Mouse (Mus musculus): ENCODE measurements around the gene Pax7. TPM values are rescaled to one million over a fixed set of nuclear protein-coding genes. Genes with fewer than 3 reads are reported as not detected.

Pax7 gene
- polyA plus RNA-seq, 1 experiment, result not detected

GRCm38 (mm10) chr4:139810762-139811438 is 22.4 kb downstream of the Pax7 start:
- 12% methylated on average over 22 of the region's 22 CpGs for WGBS
- Histone ChIP-seq H3K27me3 (ENCODE audit: control insufficient read depth, insufficient read depth, low read length) (peaks cover 13% of the 10 kb centered on the region; the same call in 1 of the 2 replicates), H3K4me3 (ENCODE audit: low read depth, low read length) (no peak overlapping the region), H3K36me3 (ENCODE audit: control insufficient read depth, insufficient read depth, low read length) (no peaks in the 10 kb centered on the region), H3K4me1 (ENCODE audit: control insufficient read depth, insufficient read depth, insufficient read length, low read length) (no peaks in the 10 kb centered on the region), H3K27ac (ENCODE audit: insufficient read depth, low read depth, low read length) (no peak overlapping the region)
- TF ChIP-seq CTCF (IDR thresholded peaks at IDR 0.05; ENCODE audit: extremely low read depth, insufficient read length, insufficient replicate concordance, low read depth, low read length), result no peak
- no peak for TF ChIP-seq POLR2A (IDR thresholded peaks at IDR 0.05; ENCODE audit: low read depth, low read length)

GRCm38 (mm10) chr4:139809381-139809820 is 23.9 kb downstream of the Pax7 start:
- Histone ChIP-seq H3K27ac (ENCODE audit: insufficient read depth, low read depth, low read length) (no peak overlapping the region), H3K4me1 (ENCODE audit: control insufficient read depth, insufficient read depth, insufficient read length, low read length) (no peaks in the 10 kb centered on the region), H3K27me3 (ENCODE audit: control insufficient read depth, insufficient read depth, low read length) (peaks cover 13% of the 10 kb centered on the region; the same call in 1 of the 2 replicates), H3K4me3 (ENCODE audit: low read depth, low read length) (no peak overlapping the region), H3K36me3 (ENCODE audit: control insufficient read depth, insufficient read depth, low read length) (no peaks in the 10 kb centered on the region)
- WGBS, result 55% methylated on average over 7 of the region's 7 CpGs
- TF ChIP-seq POLR2A (IDR thresholded peaks at IDR 0.05; ENCODE audit: low read depth, low read length) (no peak), CTCF (IDR thresholded peaks at IDR 0.05; ENCODE audit: extremely low read depth, insufficient read length, insufficient replicate concordance, low read depth, low read length) (no peak)

- H3K4me3 ChIP-seq (ENCODE audit: low read depth, low read length), result no peak overlapping the region
- no peaks in the 10 kb centered on the region for H3K4me1 ChIP-seq (ENCODE audit: control insufficient read depth, insufficient read depth, insufficient read length, low read length)
- WGBS, result 55% methylated on average over 10 of the region's 10 CpGs
- H3K36me3 ChIP-seq (ENCODE audit: control insufficient read depth, insufficient read depth, low read length), result no peaks in the 10 kb centered on the region
- H3K27ac ChIP-seq (ENCODE audit: insufficient read depth, low read depth, low read length), result no peak overlapping the region
- TF ChIP-seq CTCF (IDR thresholded peaks at IDR 0.05; ENCODE audit: extremely low read depth, insufficient read length, insufficient replicate concordance, low read depth, low read length), result no peak
- TF ChIP-seq POLR2A (IDR thresholded peaks at IDR 0.05; ENCODE audit: low read depth, low read length), result no peak
- H3K27me3 ChIP-seq (ENCODE audit: control insufficient read depth, insufficient read depth, low read length), result peaks cover 15% of the 10 kb centered on the region; the same call in 1 of the 2 replicates
Observed at GRCm38 (mm10) chr4:139807820-139808219, 25.5 kb downstream of the Pax7 start.

GRCm38 (mm10) chr4:139807191-139807808 is 26.0 kb downstream of the Pax7 start:
- 37% methylated on average over 14 of the region's 14 CpGs for WGBS

GRCm38 (mm10) chr4:139804896-139805295 is 28.4 kb downstream of the Pax7 start:
- Histone ChIP-seq H3K27ac (ENCODE audit: insufficient read depth, low read depth, low read length) (no peak overlapping the region), H3K4me3 (ENCODE audit: low read depth, low read length) (no peak overlapping the region), H3K27me3 (ENCODE audit: control insufficient read depth, insufficient read depth, low read length) (peaks cover 2% of the 10 kb centered on the region; the same call in 1 of the 2 replicates), H3K4me1 (ENCODE audit: control insufficient read depth, insufficient read depth, insufficient read length, low read length) (no peaks in the 10 kb centered on the region), H3K36me3 (ENCODE audit: control insufficient read depth, insufficient read depth, low read length) (no peaks in the 10 kb centered on the region)
- 65% methylated on average over 8 of the region's 8 CpGs for WGBS
- no peak for TF ChIP-seq POLR2A (IDR thresholded peaks at IDR 0.05; ENCODE audit: low read depth, low read length)

More at GRCm38 (mm10) chr4:139807191-139807808, 26.0 kb downstream of the Pax7 start:
- Histone ChIP-seq H3K4me3 (ENCODE audit: low read depth, low read length) (no peak overlapping the region), H3K4me1 (ENCODE audit: control insufficient read depth, insufficient read depth, insufficient read length, low read length) (no peaks in the 10 kb centered on the region), H3K36me3 (ENCODE audit: control insufficient read depth, insufficient read depth, low read length) (no peaks in the 10 kb centered on the region), H3K27ac (ENCODE audit: insufficient read depth, low read depth, low read length) (no peak overlapping the region), H3K27me3 (ENCODE audit: control insufficient read depth, insufficient read depth, low read length) (peaks cover 15% of the 10 kb centered on the region; the same call in 1 of the 2 replicates)
- TF ChIP-seq POLR2A (IDR thresholded peaks at IDR 0.05; ENCODE audit: low read depth, low read length), result no peak
- no peak for TF ChIP-seq CTCF (IDR thresholded peaks at IDR 0.05; ENCODE audit: extremely low read depth, insufficient read length, insufficient replicate concordance, low read depth, low read length)

GRCm38 (mm10) chr4:139803981-139804380 is 29.3 kb downstream of the Pax7 start:
- Histone ChIP-seq H3K4me3 (ENCODE audit: low read depth, low read length) (no peak overlapping the region), H3K36me3 (ENCODE audit: control insufficient read depth, insufficient read depth, low read length) (no peaks in the 10 kb centered on the region), H3K4me1 (ENCODE audit: control insufficient read depth, insufficient read depth, insufficient read length, low read length) (no peaks in the 10 kb centered on the region), H3K27ac (ENCODE audit: insufficient read depth, low read depth, low read length) (no peak overlapping the region), H3K27me3 (ENCODE audit: control insufficient read depth, insufficient read depth, low read length) (peaks cover 2% of the 10 kb centered on the region; the same call in 1 of the 2 replicates)
- TF ChIP-seq POLR2A (IDR thresholded peaks at IDR 0.05; ENCODE audit: low read depth, low read length) (no peak), CTCF (IDR thresholded peaks at IDR 0.05; ENCODE audit: extremely low read depth, insufficient read length, insufficient replicate concordance, low read depth, low read length) (no peak)
- 10% methylated on average over 2 of the region's 2 CpGs for WGBS

DNA sequence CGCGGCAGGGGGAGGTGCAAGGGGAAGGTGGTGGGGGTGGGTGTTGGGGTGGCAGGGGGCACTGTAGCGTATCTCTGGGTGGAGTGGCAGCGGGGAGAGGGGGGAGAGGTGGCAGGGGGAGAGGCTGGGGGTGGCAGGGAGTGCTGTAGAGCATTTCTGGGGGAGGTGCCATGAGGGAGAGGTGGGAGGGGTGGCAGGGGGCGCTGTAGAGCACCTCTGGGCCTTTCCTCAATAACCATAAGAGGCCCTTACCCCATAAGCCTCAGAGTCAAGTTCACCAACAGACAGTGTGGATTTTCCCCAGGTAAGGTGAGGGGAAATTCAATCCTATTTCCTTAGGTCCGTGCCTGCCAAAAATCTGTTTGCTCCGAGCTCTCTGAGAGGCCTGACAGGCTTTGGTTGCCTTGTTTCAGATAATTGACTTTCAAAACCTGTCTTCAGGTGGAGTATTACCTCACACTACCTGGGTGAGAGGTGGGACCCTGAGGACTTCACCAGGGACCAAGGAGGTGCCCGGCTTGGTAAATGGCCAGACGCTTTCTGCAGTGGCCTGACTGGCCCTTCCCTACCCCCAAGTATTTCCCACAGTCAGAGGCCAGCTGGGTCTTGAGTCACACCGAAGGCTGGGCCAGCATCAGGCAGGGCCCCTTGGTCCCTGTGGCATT is 33.8 kb downstream of the Pax7 start:
- WGBS, result 74% methylated on average over 10 of the region's 10 CpGs
- Histone ChIP-seq H3K36me3 (ENCODE audit: control insufficient read depth, insufficient read depth, low read length) (no peaks in the 10 kb centered on the region), H3K27me3 (ENCODE audit: control insufficient read depth, insufficient read depth, low read length) (peaks cover 2% of the 10 kb centered on the region; the same call in 1 of the 2 replicates), H3K4me3 (ENCODE audit: low read depth, low read length) (no peak overlapping the region), H3K27ac (ENCODE audit: insufficient read depth, low read depth, low read length) (no peak overlapping the region), H3K4me1 (ENCODE audit: control insufficient read depth, insufficient read depth, insufficient read length, low read length) (no peaks in the 10 kb centered on the region)
- TF ChIP-seq POLR2A (IDR thresholded peaks at IDR 0.05; ENCODE audit: low read depth, low read length), result no peak
- no peak for TF ChIP-seq CTCF (IDR thresholded peaks at IDR 0.05; ENCODE audit: extremely low read depth, insufficient read length, insufficient replicate concordance, low read depth, low read length)
